Mouse (Mus musculus): ENCODE measurements at regions not wholly inside any gene's neighbourhood (a gene's known extent, or its start where the extent isn't known, plus 50 kb on each side); places are given as distances from the start of the nearest gene placed in this dataset.

DNA sequence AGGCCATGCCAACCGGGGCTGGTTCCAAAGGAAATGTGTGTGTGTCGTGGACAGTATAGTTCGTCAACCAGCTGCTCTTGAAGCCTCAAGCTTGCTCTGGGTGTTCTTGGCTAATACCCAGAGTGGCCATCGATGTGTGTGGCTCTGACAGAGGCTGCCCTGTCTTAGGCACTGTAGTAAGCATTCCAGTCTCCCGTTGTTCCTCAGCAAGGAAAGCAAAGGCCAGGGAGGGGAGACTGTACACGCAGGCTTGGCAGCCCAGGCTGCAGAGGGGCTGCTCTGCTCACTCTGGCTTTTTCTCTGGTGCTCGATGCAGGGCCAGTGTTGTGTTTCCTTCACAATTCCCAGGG lies 106.1 kb upstream of the Unc5b start:
- no peak for DNase-seq (ENCODE audit: low spot score in 2 of 2)

DNA sequence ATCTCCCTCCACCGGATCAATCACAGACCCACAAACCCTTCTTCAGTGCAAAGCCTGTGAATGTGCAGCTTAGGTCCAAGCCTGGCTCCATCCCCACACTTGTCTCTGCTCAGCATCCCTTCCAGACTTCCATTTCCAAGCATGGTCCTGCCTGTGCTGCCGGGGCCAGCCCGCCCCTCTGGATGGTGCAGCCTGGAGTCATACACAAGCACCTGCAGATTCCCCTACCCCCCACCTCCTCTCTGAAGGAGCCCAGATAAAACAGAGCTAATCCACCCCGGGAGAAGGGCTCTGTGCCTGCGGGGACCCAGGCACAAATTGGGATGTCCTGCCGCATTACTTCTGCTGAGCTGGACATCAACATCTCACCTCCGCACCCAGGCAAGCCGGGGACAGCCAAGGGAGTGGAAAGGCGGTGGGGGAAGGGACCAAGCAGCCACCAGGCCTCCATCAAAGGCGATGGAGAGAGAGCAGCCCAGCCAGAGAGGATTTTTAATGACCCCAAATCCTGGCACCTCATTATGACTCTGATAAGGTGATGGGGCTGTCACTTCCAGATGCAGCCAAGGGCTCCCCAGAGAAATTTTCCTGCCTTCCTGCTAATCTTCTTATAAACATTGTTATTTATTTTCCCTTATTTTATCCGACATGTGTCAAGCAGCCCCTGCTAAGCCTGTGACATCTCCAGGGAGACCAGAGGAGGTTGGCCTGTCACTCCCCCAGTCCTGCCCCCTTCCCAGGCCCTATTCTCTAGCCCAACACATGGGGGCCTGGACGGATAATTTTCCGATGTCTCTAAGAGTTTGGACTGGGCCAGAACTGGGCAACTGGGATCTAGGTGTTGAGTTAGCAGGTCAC lies 105.5 kb upstream of the Unc5b start:
- DNase-seq (ENCODE audit: low spot score in 2 of 2) = no peak

- peak; percentile 32 to 45 for DNase-seq (ENCODE audit: low spot score in 2 of 2)
These were observed 103.2 kb upstream of the Unc5b start for GRCm38 (mm10) chr10:60934297-60935286.

GRCm38 (mm10) chr10:60933891-60934290 lies 102.5 kb upstream of the Unc5b start:
- DNase-seq (ENCODE audit: low spot score in 2 of 2) = no peak

GRCm38 (mm10) chr10:60932855-60933254 lies 101.5 kb upstream of the Unc5b start:
- DNase-seq (ENCODE audit: low spot score in 2 of 2) = no peak

DNA sequence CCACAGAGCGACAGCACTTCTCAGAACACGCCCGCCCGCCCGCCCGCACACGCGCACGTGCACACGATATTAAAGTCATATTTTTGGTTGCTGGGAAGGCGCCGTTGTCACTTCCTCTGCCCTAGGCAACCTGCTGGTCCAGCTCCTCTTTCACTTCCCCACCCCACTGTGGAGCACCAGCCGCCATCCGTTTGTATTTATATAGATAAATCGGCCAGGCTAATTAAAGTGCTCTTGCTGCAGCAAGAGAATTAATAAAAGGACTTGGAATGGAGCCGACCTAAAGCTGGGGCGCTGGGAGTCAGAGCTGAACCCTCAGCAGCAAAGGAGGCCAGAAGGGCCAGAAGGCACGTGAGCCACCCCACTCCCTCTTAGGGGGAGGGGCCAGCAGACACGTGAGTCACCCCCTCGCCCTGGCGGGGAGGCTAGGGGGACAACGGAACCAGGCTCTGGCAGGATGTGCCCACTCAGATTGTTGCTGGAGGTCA lies 100.6 kb upstream of the Unc5b start:
- DNase-seq (ENCODE audit: low spot score in 2 of 2) = no peak

DNA sequence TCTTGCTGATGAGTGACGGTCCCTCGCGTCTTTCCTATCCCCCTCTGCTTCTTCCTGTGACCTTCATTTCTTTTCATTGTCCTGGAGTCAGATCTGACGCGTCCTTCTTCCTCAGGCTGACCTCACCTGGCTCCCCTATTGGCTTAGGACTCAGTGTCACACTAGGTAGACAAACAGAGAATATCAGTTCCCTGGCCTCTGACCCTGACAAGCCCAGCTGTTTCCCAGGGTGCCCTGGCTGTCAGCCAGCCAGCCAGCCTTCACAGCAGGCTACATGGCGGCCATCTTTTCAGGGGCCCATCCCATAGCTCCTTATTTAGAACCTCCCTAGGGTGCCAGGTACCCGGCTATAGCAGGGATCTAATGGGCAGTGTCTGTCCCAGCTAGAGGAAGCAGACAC lies 97.3 kb upstream of the Unc5b start:
- DNase-seq (ENCODE audit: low spot score in 2 of 2) = no peak

GRCm38 (mm10) chr10:60928164-60928563 lies 96.8 kb upstream of the Unc5b start:
- DNase-seq (ENCODE audit: low spot score in 2 of 2) = no peak

GRCm38 (mm10) chr10:60926632-60927031 lies 95.3 kb upstream of the Unc5b start:
- no peak for DNase-seq (ENCODE audit: low spot score in 2 of 2)

- DNase-seq (ENCODE audit: low spot score in 2 of 2) = no peak
These were observed 94.3 kb upstream of the Unc5b start for GRCm38 (mm10) chr10:60925644-60926043.

GRCm38 (mm10) chr10:60925198-60925597 lies 93.8 kb upstream of the Unc5b start:
- no peak for DNase-seq (ENCODE audit: low spot score in 2 of 2)

DNA sequence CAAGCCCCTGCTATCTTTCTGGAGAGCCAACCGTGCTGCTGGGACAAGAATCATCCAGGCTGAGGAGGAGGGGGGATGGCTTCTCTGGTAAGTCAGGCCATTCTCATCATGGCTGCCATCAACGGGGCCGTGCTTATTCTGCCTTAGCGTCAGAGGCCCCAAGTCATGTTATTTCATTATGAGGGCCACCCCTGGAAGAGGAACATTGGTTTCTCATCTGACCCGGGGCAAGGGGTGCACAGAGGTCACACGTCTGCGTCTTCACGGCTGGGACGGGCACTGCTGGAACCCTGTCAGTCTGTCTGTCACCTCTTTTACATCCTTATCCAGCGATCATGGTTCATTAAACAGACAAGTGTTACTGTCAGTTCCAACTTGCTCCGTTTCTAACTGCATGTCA lies 92.4 kb upstream of the Unc5b start:
- DNase-seq (ENCODE audit: low spot score in 2 of 2) = no peak

DNA sequence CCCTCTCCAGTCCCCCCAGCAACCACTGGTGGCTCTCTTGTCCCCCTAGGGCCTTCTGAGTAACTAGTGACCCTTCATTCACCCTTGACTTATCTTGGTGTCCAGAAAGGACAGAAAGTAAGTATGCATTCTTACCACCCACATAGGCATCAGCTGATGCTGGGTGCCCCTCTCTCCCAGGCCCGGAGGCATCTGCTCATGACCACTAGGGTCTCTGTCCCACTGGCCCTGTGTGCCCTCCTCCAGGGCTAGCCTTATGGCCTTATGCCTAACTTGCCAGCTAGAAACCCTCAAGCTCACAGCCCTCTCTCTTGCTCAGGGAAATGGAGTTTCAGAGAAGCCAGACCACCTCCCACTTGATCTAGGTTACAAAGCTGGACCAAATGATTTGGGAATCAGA lies 89.2 kb upstream of the Unc5b start:
- DNase-seq (ENCODE audit: low spot score in 2 of 2) = no peak

- DNase-seq (ENCODE audit: low spot score in 2 of 2) = no peak
These were observed 86.6 kb upstream of the Unc5b start for GRCm38 (mm10) chr10:60918020-60918419.

DNA sequence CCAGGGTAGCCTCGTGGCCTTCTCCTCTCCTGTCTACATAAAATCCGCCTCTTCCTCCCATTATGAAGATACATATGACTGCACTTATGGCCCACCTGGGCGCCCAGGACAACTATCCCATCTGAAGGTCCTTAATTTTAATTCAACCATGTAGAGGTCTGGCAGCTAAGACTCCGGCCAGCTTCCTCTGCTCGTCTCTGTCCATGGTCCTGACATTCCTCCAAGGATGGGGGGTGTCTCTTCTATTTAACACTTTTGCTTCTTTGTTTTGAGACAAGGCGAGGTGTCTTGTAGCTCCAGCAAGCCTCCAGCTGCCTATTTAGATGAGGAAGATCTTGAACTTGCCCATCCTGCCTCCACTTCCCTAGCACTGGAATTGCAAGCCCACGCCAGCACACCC lies 83.0 kb upstream of the Unc5b start:
- no peak for DNase-seq (ENCODE audit: low spot score in 2 of 2)

DNA sequence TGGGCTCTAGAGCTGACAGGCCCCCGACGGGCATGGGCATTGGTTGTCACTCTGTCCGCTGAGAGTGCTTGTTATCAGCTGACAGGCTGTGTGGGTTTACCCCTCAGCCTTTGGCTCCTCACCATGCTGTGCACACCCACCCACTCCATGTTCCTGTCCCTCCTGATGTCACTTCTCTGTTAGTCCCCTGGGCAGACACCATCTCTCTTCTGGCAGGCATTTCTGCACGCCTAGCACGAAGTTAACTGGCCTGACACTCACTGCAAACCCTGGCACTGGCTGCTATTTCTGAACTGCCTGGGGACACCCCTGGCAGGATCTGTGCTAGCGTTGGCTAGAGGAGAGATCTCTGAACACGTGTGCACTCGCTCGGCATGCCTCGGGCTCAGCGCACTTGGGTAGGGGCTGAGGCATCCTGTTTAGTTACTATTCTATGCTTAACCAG lies 82.1 kb upstream of the Unc5b start:
- DNase-seq (ENCODE audit: low spot score in 2 of 2) = peak in 1 of 2 experiments; percentile 16

- no peak for DNase-seq (ENCODE audit: low spot score in 2 of 2)
These were observed 73.0 kb upstream of the Unc5b start for GRCm38 (mm10) chr10:60904351-60904750.

DNA sequence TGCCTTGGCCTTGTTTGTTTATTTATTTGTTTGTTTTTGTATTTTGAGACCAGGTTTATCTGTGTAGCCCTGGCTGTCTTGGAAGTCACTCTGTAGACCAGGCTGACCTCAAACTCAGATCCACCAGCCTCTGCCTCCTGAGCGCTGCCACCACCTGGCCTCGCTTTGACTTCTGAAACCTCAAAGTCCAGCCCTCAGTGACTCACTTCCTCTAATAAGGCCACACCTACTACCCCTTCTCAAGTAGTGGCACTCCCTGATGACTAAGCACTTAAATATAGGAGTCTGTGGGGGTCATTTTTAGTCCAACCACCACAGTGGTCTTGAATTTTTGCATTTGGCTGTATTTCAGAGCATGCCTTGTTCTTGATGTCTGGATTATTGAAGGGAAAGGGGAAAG lies 69.6 kb upstream of the Unc5b start:
- no peak for DNase-seq (ENCODE audit: low spot score in 2 of 2)

- DNase-seq (ENCODE audit: low spot score in 2 of 2) = no peak
These were observed 62.4 kb upstream of the Unc5b start for GRCm38 (mm10) chr10:60893810-60894147.

GRCm38 (mm10) chr10:60893130-60893809 lies 61.9 kb upstream of the Unc5b start:
- DNase-seq (ENCODE audit: low spot score in 2 of 2) = no peak

DNA sequence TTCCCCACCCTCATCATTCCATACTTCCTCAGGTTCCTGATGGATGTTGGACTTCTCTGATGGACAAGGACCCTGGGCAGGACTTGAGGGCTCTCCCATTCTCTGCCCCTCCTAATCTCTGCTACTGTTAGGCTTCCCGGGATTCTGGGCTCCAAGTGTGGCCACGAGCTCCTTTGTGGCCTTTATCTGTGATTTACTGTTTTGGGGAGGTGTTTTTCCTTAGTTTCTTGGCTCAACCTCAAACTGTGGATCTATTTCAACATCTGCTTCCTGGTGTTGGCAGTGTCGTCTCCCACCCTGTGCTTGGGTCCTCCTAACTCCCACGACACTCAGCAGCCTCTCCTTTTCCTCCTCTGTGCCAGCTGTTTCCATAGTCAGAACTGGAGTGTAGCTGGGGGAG lies 61.3 kb upstream of the Unc5b start:
- DNase-seq (ENCODE audit: low spot score in 2 of 2) = no peak
